Mouse (Mus musculus): ENCODE measurements around the gene Irf8.

GRCm38 (mm10) chr8:120740579-120740978, 4.4 kb downstream of the Irf8 start:
- no peak for TF ChIP-seq POLR2A (IDR thresholded peaks at IDR 0.05; ENCODE audit: extremely low read depth, insufficient read depth, low read length)
- TF ChIP-seq CTCF (IDR thresholded peaks at IDR 0.05; ENCODE audit: low read depth, low read length): no peak

All from liver, adult 2 months (tissue).